Mouse (Mus musculus) fibroblast of lung, adult 2 months (primary cell): ENCODE results near the gene Sema7a.

ENCODE experiments used
- DNase-seq: peaks from one replicate; pipeline ENCODE4 v3.0.0-alpha.2; 2011; ENCODE audit warnings: low read depth

Gene Sema7a

DNA sequence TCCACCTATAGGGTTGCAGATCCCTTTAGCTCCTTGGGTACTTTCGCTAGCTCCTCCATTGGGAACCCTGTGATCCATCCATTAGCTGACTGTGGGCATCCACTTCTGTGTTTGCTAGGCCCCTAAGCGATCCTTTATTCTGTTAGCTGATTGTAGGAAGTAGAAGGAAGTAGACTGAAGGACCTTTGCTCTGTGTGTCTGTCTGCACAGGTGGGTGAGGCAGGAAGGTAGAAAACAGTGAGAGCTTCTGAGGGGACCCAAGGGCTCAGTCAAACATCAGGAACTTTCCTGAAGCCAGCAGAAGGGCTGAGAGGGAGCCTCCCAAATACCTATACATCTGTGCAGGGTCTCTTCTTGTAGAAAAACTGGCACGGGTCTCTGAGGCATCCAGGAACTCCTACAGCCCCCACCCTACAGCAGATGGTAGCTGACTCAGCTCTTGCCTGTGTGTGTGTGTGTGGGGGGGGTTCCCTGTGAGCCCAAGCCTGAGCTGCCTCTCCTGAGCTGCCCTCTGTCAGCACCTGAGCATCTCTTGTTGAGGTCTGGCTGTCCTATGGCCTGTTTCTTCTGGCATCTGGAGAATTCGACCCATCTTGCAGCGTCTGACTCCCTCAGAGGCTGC, 35.4 kb downstream of the Sema7a start:
- DNase-seq = no peak

- DNase-seq = no peak
Observed at GRCm38 (mm10) chr9:57978025-57978424, 38.1 kb downstream of the Sema7a start.

GRCm38 (mm10) chr9:57978858-57979257, 38.9 kb downstream of the Sema7a start:
- DNase-seq = no peak

- DNase-seq = no peak
Observed at GRCm38 (mm10) chr9:57980570-57980969, 40.7 kb downstream of the Sema7a start.

- DNase-seq = no peak
Observed at GRCm38 (mm10) chr9:57985304-57985703, 45.4 kb downstream of the Sema7a start.

DNA sequence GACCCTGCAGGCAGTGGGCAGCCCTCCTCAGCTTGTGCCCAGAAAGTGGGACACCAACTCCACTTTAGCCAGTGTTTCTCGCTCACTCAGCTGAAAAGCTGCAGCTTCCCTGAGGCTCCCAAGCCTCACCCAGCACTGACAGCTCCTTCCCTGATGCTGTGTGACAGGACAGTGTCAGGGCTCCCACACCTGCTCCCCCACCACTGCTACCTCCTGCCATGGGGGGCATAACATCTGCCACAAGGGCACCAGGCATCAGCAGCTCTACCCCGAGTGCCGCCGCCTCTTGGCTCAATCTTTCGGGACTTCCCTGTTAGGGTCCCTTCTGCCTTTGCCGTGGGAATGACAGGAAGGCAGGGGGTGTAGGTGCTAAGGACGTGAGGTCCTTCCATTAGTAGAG, 46.4 kb downstream of the Sema7a start:
- DNase-seq = no peak

GRCm38 (mm10) chr9:57988098-57988497, 48.2 kb downstream of the Sema7a start:
- DNase-seq = no peak

GRCm38 (mm10) chr9:57989309-57989708, 49.4 kb downstream of the Sema7a start:
- DNase-seq = no peak

DNA sequence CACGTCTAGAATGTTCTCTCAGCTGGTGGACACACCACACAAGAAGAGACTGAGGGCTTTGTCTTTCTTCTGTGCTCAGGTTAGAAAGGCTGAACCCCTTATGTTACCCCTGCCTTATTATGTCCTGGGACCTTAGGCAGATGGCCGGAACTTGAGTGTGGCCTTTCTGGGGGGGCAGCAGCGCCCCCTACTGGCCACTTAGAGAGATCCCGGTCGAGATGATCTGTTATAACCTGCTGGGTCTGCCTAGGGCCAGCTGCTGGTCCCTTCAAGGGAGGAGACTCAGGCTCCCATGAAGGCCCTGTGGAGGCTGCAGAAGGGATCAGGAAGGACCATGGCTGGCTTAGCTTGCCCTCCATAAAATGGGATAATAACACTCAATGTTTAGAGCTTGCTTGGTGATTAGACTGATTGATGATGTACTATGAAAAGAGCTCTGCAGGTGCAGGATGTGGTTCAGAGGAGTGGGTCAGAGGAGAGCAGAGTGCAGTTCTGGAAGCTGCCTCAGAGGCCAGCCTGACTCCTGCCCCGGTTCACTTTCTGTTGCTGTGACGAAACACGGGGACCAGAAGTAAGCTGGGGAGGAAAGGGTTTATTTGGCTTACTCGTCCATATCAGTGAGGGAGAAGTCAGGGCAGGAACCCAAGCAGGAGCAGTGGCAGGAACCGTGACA, 50.7 kb downstream of the Sema7a start:
- DNase-seq = no peak

DNA sequence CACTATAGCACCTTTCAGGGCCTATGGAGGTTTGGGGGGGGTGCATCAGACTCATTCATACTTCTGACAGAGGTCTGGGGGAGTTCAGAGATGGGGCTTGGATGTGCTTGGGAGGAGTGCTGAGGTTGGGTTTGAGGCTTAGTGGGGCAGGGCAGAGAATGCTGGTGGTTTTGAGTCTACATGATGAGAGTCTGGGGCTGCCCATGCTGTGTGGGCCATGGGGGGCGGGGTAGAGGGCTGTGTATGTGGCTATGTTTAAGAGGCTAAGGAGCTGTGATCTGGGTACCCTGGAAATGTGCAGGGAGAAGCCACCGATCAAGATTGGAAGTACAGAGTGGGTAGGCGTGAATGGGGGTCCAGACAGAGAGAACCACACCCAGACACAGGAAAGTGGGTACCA, 52.1 kb downstream of the Sema7a start:
- DNase-seq = no peak

GRCm38 (mm10) chr9:57992781-57993591, 53.1 kb downstream of the Sema7a start:
- no peak for DNase-seq

DNA sequence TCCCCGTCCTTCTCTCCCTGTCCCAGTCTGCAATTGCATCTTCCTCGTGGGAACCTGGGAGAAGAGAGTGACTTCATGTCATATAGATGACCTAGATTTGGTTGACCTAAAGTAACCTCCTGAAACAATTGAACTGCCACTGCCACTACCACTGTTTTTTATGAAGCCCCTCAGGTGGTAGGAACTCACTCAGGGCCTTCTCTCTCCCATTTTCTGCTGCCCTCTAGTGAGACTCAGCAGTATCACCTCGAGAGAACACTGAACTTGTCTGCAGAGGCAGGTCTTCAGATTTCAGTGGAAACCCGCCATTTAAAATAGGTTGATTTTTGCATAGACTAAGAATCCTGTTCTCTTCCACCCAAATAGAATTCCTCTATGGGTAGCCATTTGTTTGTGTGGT, 55.4 kb downstream of the Sema7a start:
- DNase-seq = no peak

- DNase-seq = no peak
Observed at GRCm38 (mm10) chr9:57997511-57998031, 57.7 kb downstream of the Sema7a start.

DNA sequence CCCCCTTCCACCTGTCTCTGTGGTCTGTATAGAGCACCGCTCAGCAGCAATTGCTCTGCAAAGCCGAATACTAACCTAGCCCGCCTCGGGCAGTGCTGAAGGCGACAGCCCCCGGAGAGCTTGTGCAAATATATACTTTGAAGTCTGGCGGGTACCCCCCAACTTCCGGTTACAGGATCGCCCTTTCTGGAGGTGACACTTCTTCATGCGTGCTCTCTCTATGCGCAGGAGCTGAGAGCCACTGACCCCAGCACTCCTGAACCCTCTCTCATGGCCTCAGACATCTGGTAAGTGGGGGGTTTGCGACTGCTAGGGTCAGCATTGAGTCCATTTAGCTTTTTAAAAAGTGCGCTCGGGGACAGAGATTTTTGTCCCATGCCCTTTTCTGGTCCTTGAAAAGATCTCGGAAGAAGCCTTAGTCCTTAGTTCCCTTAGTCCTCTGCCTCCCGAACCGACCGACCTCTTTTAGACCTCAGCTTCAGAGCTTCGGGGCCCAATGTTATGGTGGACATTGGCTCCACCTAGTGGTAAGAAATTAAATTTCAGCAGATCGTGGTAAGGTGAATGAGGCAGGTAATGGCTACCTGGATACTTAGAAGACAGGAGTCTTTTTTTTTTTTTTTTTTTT, 58.2 kb downstream of the Sema7a start:
- no peak for DNase-seq

DNA sequence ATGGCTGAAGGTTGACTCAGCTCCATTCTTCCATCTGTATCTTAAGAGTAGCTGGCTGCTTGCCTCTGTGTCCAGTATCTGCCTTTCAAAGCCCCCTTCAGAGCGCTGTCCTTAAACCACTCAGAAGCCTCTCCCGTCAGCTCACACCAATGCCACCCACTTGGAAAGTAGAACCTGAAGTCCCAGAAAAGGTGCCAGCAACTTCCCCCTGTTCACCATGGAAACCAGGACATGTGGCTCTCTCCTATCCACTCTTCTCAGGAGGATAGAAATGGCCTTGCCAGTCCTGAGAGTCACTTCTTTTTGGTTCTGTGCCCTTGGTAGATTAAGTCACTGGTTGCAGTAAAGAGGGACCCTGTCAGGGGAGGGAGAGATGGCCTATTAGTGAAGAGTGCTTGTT, 58.8 kb downstream of the Sema7a start:
- no peak for DNase-seq

- DNase-seq = no peak
Observed at GRCm38 (mm10) chr9:57999676-58000075, 59.8 kb downstream of the Sema7a start.

- DNase-seq = no peak
Observed at GRCm38 (mm10) chr9:58003272-58003671, 63.4 kb downstream of the Sema7a start.

- DNase-seq = no peak
Observed at GRCm38 (mm10) chr9:58005753-58006461, 66.0 kb downstream of the Sema7a start, which contains the start of gene Cyp11a1. Cyp11a1 (plus strand) TSS chr9:58006411.

- DNase-seq = no peak
Observed at GRCm38 (mm10) chr9:58008336-58009014, 68.6 kb downstream of the Sema7a start.

DNA sequence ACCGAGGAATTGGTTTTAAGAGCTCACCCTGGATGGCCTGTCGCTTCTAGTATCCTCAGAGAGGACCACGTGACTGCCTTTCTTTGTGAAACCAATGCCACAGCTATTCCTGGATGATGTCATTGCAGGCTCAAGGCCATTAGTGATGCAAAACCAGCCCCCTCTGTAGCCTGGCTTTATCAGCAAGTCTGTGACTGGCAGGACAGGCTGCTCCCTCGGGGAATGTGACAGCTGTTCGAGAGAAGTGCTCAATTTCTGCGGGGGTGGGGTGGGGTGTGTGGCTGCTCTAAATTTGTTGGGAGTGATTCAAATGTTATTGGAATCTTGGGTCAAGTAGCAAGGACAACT, 69.1 kb downstream of the Sema7a start:
- no peak for DNase-seq

DNA sequence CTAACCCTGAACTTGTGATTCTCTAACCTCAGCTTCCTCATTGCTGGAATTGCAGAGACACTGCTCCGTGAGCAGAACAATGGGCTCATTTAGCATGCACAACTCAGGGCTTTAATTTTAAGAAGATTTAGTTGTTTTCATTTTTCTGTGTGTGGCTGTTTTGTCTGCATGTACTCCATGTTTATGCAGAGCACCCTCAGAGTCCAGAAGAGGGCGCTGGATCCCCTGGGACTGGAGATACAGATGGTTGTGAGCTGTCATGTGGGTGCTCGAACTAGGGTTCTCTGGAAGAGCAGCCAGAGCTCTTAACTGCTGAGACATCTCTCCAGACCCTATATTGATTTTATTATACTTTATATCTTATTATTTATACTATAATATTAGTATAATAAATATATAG, 69.7 kb downstream of the Sema7a start:
- DNase-seq = no peak
